15 mouse cellular contexts compared by ENCODE assay signal in genomic region chr19:23374941-23375656, GRCm38 (mm10).
DNase-seq lines count a peak whose midpoint lies in the region; ATAC-seq and TF ChIP-seq lines count a peak whose summit lies in the region.
"Had no signal": no experiment of that assay in that cellular context is flagged by ENCODE, and none has a peak within 500 bp of the region (broad histone marks: within the 10 kb centered on the region; RNA-seq: fewer than 3 reads in every experiment).

No protein-coding gene starts in this region.

- H3K9me3 ChIP-seq in forebrain, postnatal 0 days (ENCODE audit: low read length): no peaks in the 10 kb centered on the region
- no peaks in the 10 kb centered on the region for H3K9me3 ChIP-seq in forebrain, embryonic 10.5 days
- H3K9me3 ChIP-seq in intestine, embryonic 16.5 days (ENCODE audit: control insufficient read depth, low read length): no peaks in the 10 kb centered on the region
- H3K9me3 ChIP-seq: embryonic facial prominence, embryonic 13.5 days; lung, embryonic 15.5 days; midbrain, embryonic 13.5 days had no signal

- H3K4me3 ChIP-seq in forebrain, postnatal 0 days (ENCODE audit: low read depth, low read length): no peak overlapping the region
- H3K4me3 ChIP-seq in forebrain, embryonic 10.5 days: no peak overlapping the region
- H3K4me3 ChIP-seq in intestine, embryonic 16.5 days (ENCODE audit: low read length): no peak overlapping the region
- H3K4me3 ChIP-seq: embryonic facial prominence, embryonic 13.5 days; lung, embryonic 15.5 days; midbrain, embryonic 13.5 days had no signal

- H3K27me3 ChIP-seq in forebrain, postnatal 0 days (ENCODE audit: insufficient read depth, low read length): no peaks in the 10 kb centered on the region
- no peaks in the 10 kb centered on the region for H3K27me3 ChIP-seq in forebrain, embryonic 10.5 days (ENCODE audit: poor library complexity, severe bottlenecking)
- no peaks in the 10 kb centered on the region for H3K27me3 ChIP-seq in intestine, embryonic 16.5 days (replicated peaks; ENCODE audit: control insufficient read depth, insufficient read depth, low read length)
- H3K27me3 ChIP-seq: CH12.LX; lung, embryonic 15.5 days; midbrain, embryonic 13.5 days had no signal

- DNase-seq in forebrain, postnatal 0 days: peak; percentile 58
- DNase-seq in forebrain, embryonic 10.5 days (ENCODE audit: extremely low spot score, low spot score): no peak
- peak; percentile 40 for DNase-seq in 3134 (ENCODE audit: extremely low read depth, insufficient read length, low spot score)
- peak; percentile 31 for DNase-seq in NIH3T3 (ENCODE audit: low read depth)
- DNase-seq in cerebellum, adult 8-10 months: peak; percentile 95
- no peak for DNase-seq in embryo, embryonic 9.5 days (ENCODE audit: extremely low spot score)
- DNase-seq in liver: no peak
- DNase-seq: kidney, adult 2 months; right cerebral cortex, postnatal 14 days had no signal

- H3K4me1 ChIP-seq in forebrain, postnatal 0 days (ENCODE audit: insufficient read depth): peaks cover 6% of the 10 kb centered on the region
- H3K4me1 ChIP-seq in forebrain, embryonic 10.5 days: peaks cover 6% of the 10 kb centered on the region
- peaks cover 5% of the 10 kb centered on the region; the same call in 1 of the 2 replicates for H3K4me1 ChIP-seq in intestine, embryonic 16.5 days (ENCODE audit: control insufficient read depth, insufficient read depth, low read length)

- no peak overlapping the region for H3K27ac ChIP-seq in forebrain, postnatal 0 days (ENCODE audit: low read depth, low read length)
- H3K27ac ChIP-seq in forebrain, embryonic 10.5 days: no peak overlapping the region
- no peak overlapping the region for H3K27ac ChIP-seq in intestine, embryonic 16.5 days (ENCODE audit: low read length)
- H3K27ac ChIP-seq: embryonic facial prominence, embryonic 13.5 days; lung, embryonic 15.5 days; midbrain, embryonic 13.5 days had no signal

- no peak for TF ChIP-seq CTCF in forebrain, postnatal 0 days (IDR thresholded peaks at IDR 0.05; ENCODE audit: low read depth)

- H3K36me3 ChIP-seq in forebrain, postnatal 0 days (ENCODE audit: insufficient read depth): no peaks in the 10 kb centered on the region
- no peaks in the 10 kb centered on the region for H3K36me3 ChIP-seq in forebrain, embryonic 10.5 days (replicated peaks)
- no peaks in the 10 kb centered on the region for H3K36me3 ChIP-seq in intestine, embryonic 16.5 days (ENCODE audit: control insufficient read depth, insufficient read depth, low read length)
- H3K36me3 ChIP-seq: embryonic facial prominence, embryonic 13.5 days; lung, embryonic 15.5 days; midbrain, embryonic 13.5 days had no signal

- H3K4me2 ChIP-seq in forebrain, postnatal 0 days (ENCODE audit: low read depth): no peak overlapping the region
- no peak overlapping the region for H3K4me2 ChIP-seq in intestine, embryonic 16.5 days (ENCODE audit: low read depth, low read length)
- H3K4me2 ChIP-seq: embryonic facial prominence, embryonic 13.5 days; heart, embryonic 11.5 days; lung, embryonic 15.5 days; midbrain, embryonic 13.5 days had no signal

- ATAC-seq in forebrain, postnatal 0 days: peak; percentile 66
- ATAC-seq in intestine, embryonic 16.5 days: no peak
- ATAC-seq: midbrain, embryonic 13.5 days had no signal

- WGBS in forebrain, postnatal 0 days: 65% methylated on average over 7 of the region's 7 CpGs
- WGBS in forebrain, embryonic 10.5 days: 88% methylated on average over 7 of the region's 7 CpGs
- WGBS in intestine, embryonic 16.5 days: 85% methylated on average over 7 of the region's 7 CpGs

- no peak overlapping the region for H3K9ac ChIP-seq in forebrain, postnatal 0 days
- H3K9ac ChIP-seq in intestine, embryonic 16.5 days (ENCODE audit: low read depth, low read length): no peak overlapping the region
- H3K9ac ChIP-seq: embryonic facial prominence, embryonic 13.5 days; lung, embryonic 15.5 days; midbrain, embryonic 13.5 days had no signal

Comparison
In these comparisons a context has a peak if more than half of its experiments do, and no peak if none do; other contexts are left out.
1. DNase-seq: peak in forebrain, postnatal 0 days (single experiment), 3134 (single experiment), NIH3T3 (single experiment) and cerebellum, adult 8-10 months (single experiment); none in forebrain, embryonic 10.5 days (single experiment), embryo, embryonic 9.5 days (single experiment) and liver (single experiment).